Mouse (Mus musculus): ENCODE measurements around the gene Pus7.
"Not testable (repeated sequence)": the region's sequence is repeated elsewhere in the genome, so short reads cannot be mapped to it uniquely, and the experiment has no call there.

Pus7 gene

GRCm38 (mm10) chr5:23749882-23750281 is 33.6 kb downstream of the Pus7 start:
- no peak for DNase-seq

GRCm38 (mm10) chr5:23743261-23743660 is 40.2 kb downstream of the Pus7 start:
- DNase-seq: no peak

- DNase-seq: no peak
Measured at GRCm38 (mm10) chr5:23737111-23737510, 46.4 kb downstream of the Pus7 start.

GRCm38 (mm10) chr5:23736366-23736765 is 47.1 kb downstream of the Pus7 start:
- no peak for DNase-seq

GRCm38 (mm10) chr5:23721956-23722355 is 61.6 kb downstream of the Pus7 start:
- DNase-seq: no peak

- DNase-seq: no peak
Measured at GRCm38 (mm10) chr5:23718881-23719328, 64.6 kb downstream of the Pus7 start.

GRCm38 (mm10) chr5:23718182-23718534 is 65.4 kb downstream of the Pus7 start:
- DNase-seq: no peak

GRCm38 (mm10) chr5:23717469-23718181 is 65.9 kb downstream of the Pus7 start:
- DNase-seq: no peak

GRCm38 (mm10) chr5:23713401-23714335 is 69.8 kb downstream of the Pus7 start:
- no peak for DNase-seq

- peak; percentile 82 for DNase-seq
Measured at GRCm38 (mm10) chr5:23712130-23713001, 71.1 kb downstream of the Pus7 start.

GRCm38 (mm10) chr5:23711671-23712129 is 71.8 kb downstream of the Pus7 start:
- DNase-seq: peak; percentile 26

GRCm38 (mm10) chr5:23711244-23711643 is 72.3 kb downstream of the Pus7 start:
- no peak for DNase-seq

GRCm38 (mm10) chr5:23709661-23710060 is 73.8 kb downstream of the Pus7 start:
- no peak for DNase-seq

GRCm38 (mm10) chr5:23706601-23707597 is 76.6 kb downstream of the Pus7 start:
- DNase-seq: not testable (repeated sequence)

- DNase-seq: no peak
Measured at GRCm38 (mm10) chr5:23697457-23697856, 86.1 kb downstream of the Pus7 start.

Measured in lung, postnatal 14 days (tissue).